Mouse (Mus musculus) adrenal gland (tissue): ENCODE data around the gene Adck2.

Experiments
- intact Hi-C: fragments of 180-260 bp; cut with DNase I; formaldehyde crosslinking; loops from one replicate; pipeline ENCODE4 v1.15.1; 2025

Adck2 gene

DNA sequence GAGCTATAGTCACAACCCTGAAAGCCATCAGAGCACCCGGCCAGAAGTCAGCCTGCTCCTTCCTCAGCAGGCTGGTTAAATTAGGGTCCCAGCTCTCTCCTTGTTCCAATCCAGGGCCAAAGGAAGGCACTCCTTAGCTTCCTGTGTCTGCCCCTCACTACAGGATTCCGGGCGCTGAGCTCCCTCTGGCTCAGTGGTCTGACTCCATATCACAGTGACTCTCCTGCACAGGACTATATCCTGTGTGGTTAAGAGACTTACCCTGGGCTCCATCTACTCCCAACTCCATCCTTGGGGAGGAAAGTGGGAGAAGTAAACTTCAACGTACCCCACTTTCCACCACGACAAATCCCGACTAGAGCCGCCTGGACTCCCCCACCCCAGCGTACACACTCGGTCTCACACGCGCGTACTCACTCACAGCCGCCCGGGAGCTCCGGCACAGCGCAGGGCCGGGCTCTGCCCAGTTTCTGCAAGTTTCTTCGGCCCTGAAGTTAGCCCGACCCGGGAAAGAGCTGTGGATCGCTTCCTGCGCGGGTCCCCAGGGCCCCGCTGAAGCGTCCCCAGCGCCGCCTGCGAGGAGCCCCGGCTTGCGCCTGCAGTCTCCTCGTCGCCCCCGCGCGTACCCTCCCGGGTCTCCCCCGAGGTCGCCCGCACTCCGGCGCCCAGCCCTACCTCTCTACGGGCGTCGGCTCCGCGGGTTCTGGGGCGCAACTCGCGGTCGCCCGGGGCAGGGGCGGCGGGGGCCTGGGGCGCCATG is 16.6 kb upstream of the Adck2 start:
- intact Hi-C loops = loop anchor here (5.0 kb wide), 1 partner anchor 40 kb away; no protein-coding TSS in a partner anchor

- intact Hi-C loops = loop anchor here (5.0 kb wide), 1 partner anchor 40 kb away; no protein-coding TSS in a partner anchor
Measured at GRCm38 (mm10) chr6:39557723-39558261, 15.9 kb upstream of the Adck2 start, which contains the start of gene Dennd2a. Gene Dennd2a (minus strand): TSS chr6:39557867.

GRCm38 (mm10) chr6:39559276-39559939 is 14.3 kb upstream of the Adck2 start:
- intact Hi-C loops = loop anchor here (5.0 kb wide), 1 partner anchor 42 kb away; no protein-coding TSS in a partner anchor

- intact Hi-C loops = loop anchor here (2.0 kb wide), 1 partner anchor 100 kb away; no protein-coding TSS in a partner anchor
Measured at GRCm38 (mm10) chr6:39562166-39563015, 11.3 kb upstream of the Adck2 start.

GRCm38 (mm10) chr6:39567528-39567927 is 6.1 kb upstream of the Adck2 start:
- intact Hi-C loops = no loop called here

- intact Hi-C loops = no loop called here
Measured at GRCm38 (mm10) chr6:39570426-39570825, 3.2 kb upstream of the Adck2 start.

GRCm38 (mm10) chr6:39574555-39574869 is 839 bp downstream of the Adck2 start:
- intact Hi-C loops = no loop called here

- intact Hi-C loops = no loop called here
Measured at GRCm38 (mm10) chr6:39574951-39575350, 1.3 kb downstream of the Adck2 start.

GRCm38 (mm10) chr6:39579552-39579951 is 5.9 kb downstream of the Adck2 start:
- intact Hi-C loops = no loop called here

DNA sequence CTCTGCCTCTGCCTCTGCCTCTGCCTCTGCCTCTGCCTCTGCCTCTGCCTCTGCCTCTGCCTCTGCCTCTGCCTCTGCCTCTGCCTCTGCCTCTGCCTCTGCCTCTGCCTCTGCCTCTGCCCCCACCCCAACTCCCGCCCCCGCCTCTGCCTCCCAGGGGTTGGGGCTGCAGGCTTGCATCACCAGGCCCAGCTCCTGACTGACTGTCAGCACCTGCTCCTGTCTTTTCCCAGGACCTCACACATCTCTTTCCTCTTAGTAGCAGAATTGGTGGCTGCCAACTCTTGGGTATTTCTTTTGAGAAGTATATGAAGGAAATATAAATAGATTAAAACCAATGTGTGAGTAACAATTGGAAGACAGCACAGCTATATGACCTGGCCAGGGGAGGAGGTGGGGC is 6.9 kb downstream of the Adck2 start:
- intact Hi-C loops = no loop called here

GRCm38 (mm10) chr6:39581087-39581784 is 7.6 kb downstream of the Adck2 start:
- intact Hi-C loops = no loop called here

DNA sequence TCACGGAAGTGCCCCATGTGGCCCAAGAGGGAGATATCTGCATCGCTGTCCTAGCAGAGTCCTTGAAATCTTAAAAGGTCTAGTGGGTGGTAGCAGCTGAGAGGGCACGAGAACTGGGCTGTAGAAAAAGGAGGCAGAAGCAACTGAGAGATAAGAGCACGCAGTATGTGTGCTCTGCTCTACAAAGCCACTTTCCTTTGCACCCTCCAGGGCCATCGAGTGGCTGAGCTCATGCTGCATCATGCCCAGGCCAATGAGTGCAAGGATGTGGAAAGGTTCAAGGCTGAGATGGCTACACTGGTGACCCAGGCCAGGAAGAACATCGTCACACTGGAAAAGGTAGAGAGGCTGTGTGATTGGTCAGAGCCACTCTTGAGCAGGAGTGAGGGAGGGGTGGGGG is 11.8 kb downstream of the Adck2 start, which contains the start of gene Gm42420:
Gene Gm42420, plus strand, starts transcription at position 237 of the 400 bp plus-strand sequence.
- intact Hi-C loops = no loop called here

- intact Hi-C loops = no loop called here
Measured at GRCm38 (mm10) chr6:39591481-39591880, 17.8 kb downstream of the Adck2 start.

- intact Hi-C loops = no loop called here
Measured at GRCm38 (mm10) chr6:39592401-39593214, 18.9 kb downstream of the Adck2 start, which contains the start of gene Ndufb2. Gene Ndufb2 (plus strand): TSS chr6:39592574.

- intact Hi-C loops = no loop called here
Measured at GRCm38 (mm10) chr6:39600851-39601250, 27.2 kb downstream of the Adck2 start.

GRCm38 (mm10) chr6:39601828-39602227 is 28.2 kb downstream of the Adck2 start:
- intact Hi-C loops = no loop called here

GRCm38 (mm10) chr6:39604565-39604964 is 30.9 kb downstream of the Adck2 start:
- intact Hi-C loops = no loop called here

- intact Hi-C loops = no loop called here
Measured at GRCm38 (mm10) chr6:39606056-39606455, 32.4 kb downstream of the Adck2 start.

DNA sequence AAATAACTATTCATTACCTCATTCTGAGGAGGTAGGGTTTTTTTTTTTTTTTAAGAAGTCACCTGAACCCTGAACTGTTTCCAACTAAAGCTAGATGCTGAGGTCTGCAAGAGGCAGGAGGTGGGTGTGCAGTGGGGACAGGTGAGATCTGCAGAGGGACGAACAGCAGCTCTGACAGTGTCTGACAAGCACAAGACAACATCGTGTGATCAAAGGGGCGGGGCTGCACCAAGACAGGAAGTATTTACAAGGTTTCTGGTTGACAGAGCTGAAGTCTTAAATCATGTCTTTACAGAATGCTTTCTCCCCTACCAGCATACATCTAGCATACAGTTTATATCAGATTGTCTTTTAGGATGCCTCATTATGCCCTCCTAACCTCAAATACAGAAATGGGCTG is 33.2 kb downstream of the Adck2 start:
- intact Hi-C loops = no loop called here

DNA sequence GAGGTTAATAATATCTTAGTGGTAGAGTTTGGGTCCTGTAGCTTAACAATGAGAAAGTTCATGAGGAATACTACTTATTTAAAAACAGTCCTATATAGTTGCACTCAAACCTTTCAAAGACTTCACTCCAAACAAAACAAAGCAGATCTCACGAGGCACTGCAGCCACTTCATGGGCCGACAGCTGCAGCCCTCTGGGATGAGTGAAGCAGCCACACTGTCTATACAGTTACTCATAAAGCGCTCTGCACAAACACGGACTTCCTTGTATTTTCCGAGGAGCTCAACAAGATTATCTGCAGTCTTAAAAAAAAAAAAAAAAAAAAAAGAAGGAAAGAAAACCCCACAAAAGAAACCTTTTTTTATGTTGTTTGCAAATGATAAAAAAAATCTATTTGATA is 33.7 kb downstream of the Adck2 start:
- intact Hi-C loops = no loop called here
